Mouse (Mus musculus): ENCODE measurements at regions not wholly inside any gene's neighbourhood (a gene's known extent, or its start where the extent isn't known, plus 50 kb on each side); places are given as distances from the start of the nearest gene placed in this dataset.
"Not testable (repeated sequence)": the region's sequence is repeated elsewhere in the genome, so short reads cannot be mapped to it uniquely, and the experiment has no call there.

DNA sequence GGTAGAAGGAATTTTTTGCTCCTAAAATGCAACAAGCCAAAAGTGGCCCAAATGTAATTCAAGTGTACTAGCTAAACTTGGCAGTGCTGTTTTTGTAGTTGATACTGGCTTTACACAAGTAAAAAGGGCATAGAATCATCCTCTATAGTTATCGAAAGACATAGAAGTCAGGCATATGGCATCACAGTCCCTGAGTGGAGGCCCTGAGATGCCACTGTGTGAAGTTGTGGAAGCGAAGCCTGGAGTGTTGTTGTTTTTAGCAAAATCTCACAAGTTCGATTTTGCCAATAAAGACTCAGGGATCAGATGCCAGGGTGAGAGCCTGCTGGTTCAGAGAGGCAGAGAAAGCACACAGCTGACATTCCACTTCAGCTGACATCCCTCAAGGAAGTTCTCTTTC is 121.6 kb upstream of the C9orf72 start:
- DNase-seq (ENCODE audit: low spot score): no peak

DNA sequence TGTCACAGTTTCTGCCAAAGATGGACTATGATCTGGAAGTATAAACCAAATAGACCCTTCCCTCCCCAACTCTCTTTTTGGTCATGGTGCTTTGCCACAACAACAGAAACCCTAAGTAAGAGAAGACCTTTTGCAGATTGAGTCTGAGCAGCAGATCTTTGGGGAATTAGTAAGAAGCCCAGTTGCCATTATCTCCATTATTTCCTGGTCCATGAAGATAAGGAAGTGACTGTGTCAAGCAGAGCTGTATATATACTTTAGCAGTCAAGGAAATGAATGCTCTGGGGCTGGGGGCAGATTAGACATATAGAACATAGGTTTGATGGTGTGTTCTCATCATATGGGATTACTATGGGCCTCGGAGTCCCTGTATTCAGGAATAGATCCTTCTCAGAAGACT is 117.8 kb upstream of the C9orf72 start:
- no peak for DNase-seq (ENCODE audit: low spot score)

- no peak for DNase-seq (ENCODE audit: low spot score)
These were observed 105.2 kb upstream of the C9orf72 start for GRCm38 (mm10) chr4:35331161-35331560.

- DNase-seq (ENCODE audit: low spot score): no peak
These were observed 99.3 kb upstream of the C9orf72 start for GRCm38 (mm10) chr4:35325300-35325699.

- DNase-seq (ENCODE audit: low spot score): no peak
These were observed 96.6 kb upstream of the C9orf72 start for GRCm38 (mm10) chr4:35322432-35323173.

GRCm38 (mm10) chr4:35310396-35310977 is 84.5 kb upstream of the C9orf72 start:
- DNase-seq (ENCODE audit: low spot score): no peak

- DNase-seq (ENCODE audit: low spot score): no peak
These were observed 82.2 kb upstream of the C9orf72 start for GRCm38 (mm10) chr4:35308221-35308620.

- DNase-seq (ENCODE audit: low spot score): no peak
These were observed 79.2 kb upstream of the C9orf72 start for GRCm38 (mm10) chr4:35305210-35305609.

GRCm38 (mm10) chr4:35300848-35301247 is 74.9 kb upstream of the C9orf72 start:
- no peak for DNase-seq (ENCODE audit: low spot score)

- DNase-seq (ENCODE audit: low spot score): not testable (repeated sequence)
These were observed 74.4 kb upstream of the C9orf72 start for GRCm38 (mm10) chr4:35300374-35300773.

DNA sequence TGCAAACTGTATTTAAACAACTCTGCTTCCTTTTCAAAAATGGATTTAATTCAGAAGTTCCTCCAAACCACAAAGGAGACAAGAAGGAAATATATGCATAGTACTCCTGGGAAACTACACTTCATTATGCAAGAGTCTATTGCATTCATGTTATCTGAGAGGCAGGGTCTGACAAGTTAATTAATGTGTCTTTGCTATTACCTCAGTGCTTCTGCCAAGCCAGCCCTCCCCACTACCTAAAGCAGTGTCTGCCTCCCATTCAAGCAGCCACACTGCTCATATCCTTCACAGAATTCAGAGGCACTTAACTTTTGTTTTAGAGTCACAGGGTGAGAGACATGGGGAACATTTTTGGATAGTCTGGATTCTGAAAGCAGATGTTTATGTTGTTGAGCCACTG is 58.6 kb upstream of the C9orf72 start:
- DNase-seq (ENCODE audit: low spot score): no peak
